Mouse (Mus musculus) kidney, embryonic 15.5 days (tissue): ENCODE measurements around the gene Srd5a1. TPM values are rescaled to one million over a fixed set of nuclear protein-coding genes. Genes with fewer than 3 reads are reported as not detected.
"Not testable (repeated sequence)": the region's sequence is repeated elsewhere in the genome, so short reads cannot be mapped to it uniquely, and the experiment has no call there.

Experiments used
- ATAC-seq: fragments of 200-750 bp; cut with Nextera tagmentation; replicated peaks from 2 replicates; pipeline ENCODE4 v1.8.0; 2017; ENCODE audit warnings: moderate TSS enrichment; ENCODE audit not compliant: low FRiP score
- H3K27ac ChIP-seq: fragments of 300-500 bp; sonication (generic); 2 replicates; pipeline ENCODE4 v1.5.1; 2015; ENCODE audit warnings: mild to moderate bottlenecking, inconsistent platforms
- H3K27me3 ChIP-seq: fragments of 300-500 bp; sonication (generic); 2 replicates; pipeline ENCODE4 v1.6.1; 2015; ENCODE audit warnings: inconsistent platforms
- H3K36me3 ChIP-seq: fragments of 300-500 bp; sonication (generic); 2 replicates; pipeline ENCODE4 v1.6.1; 2015; ENCODE audit warnings: inconsistent platforms
- H3K4me1 ChIP-seq: fragments of 300-500 bp; sonication (generic); 2 replicates; pipeline ENCODE4 v1.6.1; 2015; ENCODE audit warnings: inconsistent platforms
- H3K4me2 ChIP-seq: fragments of 300-500 bp; sonication (generic); 2 replicates; pipeline ENCODE4 v1.6.1; 2015; ENCODE audit warnings: moderate library complexity, mild to moderate bottlenecking, inconsistent platforms
- H3K4me3 ChIP-seq: fragments of 300-500 bp; sonication (generic); replicated peaks from 2 replicates; pipeline ENCODE4 v1.5.1; 2015; ENCODE audit warnings: mild to moderate bottlenecking, inconsistent platforms
- H3K9ac ChIP-seq: fragments of 300-500 bp; sonication (generic); 2 replicates; pipeline ENCODE4 v1.6.1; 2015; ENCODE audit warnings: mild to moderate bottlenecking, inconsistent platforms
- H3K9me3 ChIP-seq: fragments of 300-500 bp; sonication (generic); replicated peaks from 2 replicates; pipeline ENCODE4 v1.6.1; 2016; ENCODE audit warnings: inconsistent platforms
- WGBS: fragments of 180-500 bp; shearing (Covaris S2); methylation state at CpG from one replicate; pipeline ENCODE4 v1.1.7; 2015; ENCODE audit warnings: mixed read lengths; 5-methylcytosine and 5-hydroxymethylcytosine counted together
- polyA plus RNA-seq: library from polyadenylated mRNA; unstranded; fragments of >200 nt; fragmentation: Nextera tagmentation; extraction: Ambion mirVana; gene quantifications from 2 replicates; pipeline ENCODE4 v1.2.1, GENCODE M21; 2015

The Srd5a1 gene
- polyA plus RNA-seq, 1 experiment from 2014 or later: 26.5 TPM

- no peak overlapping the region for H3K9ac ChIP-seq
- H3K27ac ChIP-seq: no peak overlapping the region
- H3K27me3 ChIP-seq: no peaks in the 10 kb centered on the region
- 72% methylated on average over 8 of the region's 8 CpGs for WGBS
- no peak overlapping the region for H3K4me3 ChIP-seq
- ATAC-seq: no peak
- H3K36me3 ChIP-seq: no peaks in the 10 kb centered on the region
- no peaks in the 10 kb centered on the region for H3K9me3 ChIP-seq
- no peak overlapping the region for H3K4me2 ChIP-seq
- no peaks in the 10 kb centered on the region; the same call in 1 of the 2 replicates for H3K4me1 ChIP-seq
Observed at GRCm38 (mm10) chr13:69592226-69592625, 19.0 kb downstream of the Srd5a1 start.

- Histone ChIP-seq H3K36me3 (no peaks in the 10 kb centered on the region), H3K9me3 (no peaks in the 10 kb centered on the region), H3K4me2 (no peak overlapping the region), H3K4me3 (no peak overlapping the region), H3K9ac (no peak overlapping the region), H3K27ac (no peak overlapping the region), H3K4me1 (no peaks in the 10 kb centered on the region; the same call in 1 of the 2 replicates), H3K27me3 (no peaks in the 10 kb centered on the region)
- ATAC-seq: no peak
- 93% methylated on average over 5 of the region's 5 CpGs for WGBS
Observed at GRCm38 (mm10) chr13:69591338-69591737, 19.9 kb downstream of the Srd5a1 start.

GRCm38 (mm10) chr13:69588263-69588662 is 23.0 kb downstream of the Srd5a1 start:
- no peak overlapping the region for H3K27ac ChIP-seq
- no peak overlapping the region for H3K4me2 ChIP-seq
- whole genome bisulfite sequencing: 69% methylated on average over 6 of the region's 6 CpGs
- H3K27me3 ChIP-seq: no peaks in the 10 kb centered on the region
- H3K36me3 ChIP-seq: no peaks in the 10 kb centered on the region
- no peak overlapping the region for H3K9ac ChIP-seq
- H3K4me1 ChIP-seq: peaks cover 4% of the 10 kb centered on the region; the same call in 1 of the 2 replicates
- no peaks in the 10 kb centered on the region for H3K9me3 ChIP-seq
- no peak overlapping the region for H3K4me3 ChIP-seq
- ATAC-seq: no peak

GRCm38 (mm10) chr13:69587849-69588248 is 23.4 kb downstream of the Srd5a1 start:
- Histone ChIP-seq H3K4me2 (no peak overlapping the region), H3K4me1 (peaks cover 4% of the 10 kb centered on the region; the same call in 1 of the 2 replicates), H3K27me3 (no peaks in the 10 kb centered on the region), H3K9ac (no peak overlapping the region), H3K4me3 (no peak overlapping the region), H3K36me3 (no peaks in the 10 kb centered on the region), H3K9me3 (no peaks in the 10 kb centered on the region), H3K27ac (no peak overlapping the region)
- 69% methylated on average over 3 of the region's 3 CpGs for WGBS
- ATAC-seq: no peak

GRCm38 (mm10) chr13:69586337-69586736 is 24.9 kb downstream of the Srd5a1 start:
- H3K4me2 ChIP-seq: no peak overlapping the region

GRCm38 (mm10) chr13:69585828-69586227 is 25.4 kb downstream of the Srd5a1 start:
- ATAC-seq: no peak
- H3K27me3 ChIP-seq: no peaks in the 10 kb centered on the region
- H3K4me2 ChIP-seq: no peak overlapping the region
- WGBS: 32% methylated on average over 6 of the region's 6 CpGs
- H3K4me1 ChIP-seq: peaks cover 4% of the 10 kb centered on the region; the same call in 1 of the 2 replicates
- H3K27ac ChIP-seq: no peak overlapping the region
- no peaks in the 10 kb centered on the region for H3K36me3 ChIP-seq
- H3K9ac ChIP-seq: no peak overlapping the region
- no peak overlapping the region for H3K4me3 ChIP-seq
- no peaks in the 10 kb centered on the region for H3K9me3 ChIP-seq

More at GRCm38 (mm10) chr13:69586337-69586736, 24.9 kb downstream of the Srd5a1 start:
- no peak overlapping the region for H3K27ac ChIP-seq
- H3K9ac ChIP-seq: no peak overlapping the region
- 61% methylated on average over 10 of the region's 10 CpGs for WGBS
- no peaks in the 10 kb centered on the region for H3K27me3 ChIP-seq
- no peak overlapping the region for H3K4me3 ChIP-seq
- ATAC-seq: no peak
- no peaks in the 10 kb centered on the region for H3K36me3 ChIP-seq
- peaks cover 4% of the 10 kb centered on the region; the same call in 1 of the 2 replicates for H3K4me1 ChIP-seq
- no peaks in the 10 kb centered on the region for H3K9me3 ChIP-seq

GRCm38 (mm10) chr13:69583591-69583990 is 27.7 kb downstream of the Srd5a1 start:
- no peaks in the 10 kb centered on the region for H3K27me3 ChIP-seq
- no peak overlapping the region for H3K9ac ChIP-seq
- no peak overlapping the region for H3K27ac ChIP-seq
- peaks cover 4% of the 10 kb centered on the region; the same call in 1 of the 2 replicates for H3K4me1 ChIP-seq
- no peaks in the 10 kb centered on the region for H3K36me3 ChIP-seq
- H3K9me3 ChIP-seq: no peaks in the 10 kb centered on the region
- no peak overlapping the region for H3K4me3 ChIP-seq
- WGBS: 91% methylated on average over 6 of the region's 6 CpGs
- H3K4me2 ChIP-seq: no peak overlapping the region
- ATAC-seq: no peak

GRCm38 (mm10) chr13:69582411-69582810 is 28.8 kb downstream of the Srd5a1 start:
- no peak overlapping the region for H3K4me2 ChIP-seq
- H3K4me3 ChIP-seq: no peak overlapping the region
- H3K27me3 ChIP-seq: no peaks in the 10 kb centered on the region
- no peak overlapping the region for H3K9ac ChIP-seq
- 74% methylated on average over 6 of the region's 6 CpGs for WGBS
- H3K4me1 ChIP-seq: peaks cover 4% of the 10 kb centered on the region; the same call in 1 of the 2 replicates
- no peak overlapping the region for H3K27ac ChIP-seq
- ATAC-seq: no peak
- H3K9me3 ChIP-seq: no peaks in the 10 kb centered on the region
- no peaks in the 10 kb centered on the region for H3K36me3 ChIP-seq

GRCm38 (mm10) chr13:69577181-69577834 is 33.9 kb downstream of the Srd5a1 start:
- Histone ChIP-seq H3K4me2 (no peak overlapping the region), H3K9me3 (no peaks in the 10 kb centered on the region), H3K27me3 (no peaks in the 10 kb centered on the region), H3K9ac (no peak overlapping the region), H3K36me3 (no peaks in the 10 kb centered on the region), H3K4me1 (no peaks in the 10 kb centered on the region), H3K4me3 (no peak overlapping the region), H3K27ac (no peak overlapping the region)
- 78% methylated on average over 16 of the region's 16 CpGs for WGBS
- no peak for ATAC-seq

GRCm38 (mm10) chr13:69576676-69577075 is 34.6 kb downstream of the Srd5a1 start:
- H3K27me3 ChIP-seq: no peaks in the 10 kb centered on the region
- H3K4me3 ChIP-seq: no peak overlapping the region
- no peak overlapping the region for H3K27ac ChIP-seq
- WGBS: 63% methylated on average over 11 of the region's 11 CpGs
- H3K4me2 ChIP-seq: no peak overlapping the region
- no peak overlapping the region for H3K9ac ChIP-seq
- H3K9me3 ChIP-seq: no peaks in the 10 kb centered on the region
- no peaks in the 10 kb centered on the region for H3K4me1 ChIP-seq
- ATAC-seq: no peak
- H3K36me3 ChIP-seq: no peaks in the 10 kb centered on the region

- Histone ChIP-seq H3K27me3 (no peaks in the 10 kb centered on the region), H3K4me1 (no peaks in the 10 kb centered on the region), H3K9me3 (no peaks in the 10 kb centered on the region), H3K9ac (no peak overlapping the region), H3K4me3 (no peak overlapping the region), H3K36me3 (no peaks in the 10 kb centered on the region), H3K27ac (no peak overlapping the region), H3K4me2 (no peak overlapping the region)
- WGBS: 92% methylated on average over 3 of the region's 3 CpGs
- ATAC-seq: no peak
Observed at GRCm38 (mm10) chr13:69572594-69572993, 38.6 kb downstream of the Srd5a1 start.

GRCm38 (mm10) chr13:69569201-69569600 is 42.0 kb downstream of the Srd5a1 start:
- no peaks in the 10 kb centered on the region for H3K27me3 ChIP-seq
- no peak overlapping the region for H3K27ac ChIP-seq
- H3K9ac ChIP-seq: no peak overlapping the region
- no peak overlapping the region for H3K4me2 ChIP-seq
- WGBS: 83% methylated on average over 9 of the region's 9 CpGs
- no peaks in the 10 kb centered on the region for H3K4me1 ChIP-seq
- H3K36me3 ChIP-seq: no peaks in the 10 kb centered on the region
- no peak overlapping the region for H3K4me3 ChIP-seq
- H3K9me3 ChIP-seq: no peaks in the 10 kb centered on the region
- ATAC-seq: no peak

GRCm38 (mm10) chr13:69565401-69565800 is 45.8 kb downstream of the Srd5a1 start:
- not testable (repeated sequence) for H3K9ac ChIP-seq, H3K27ac ChIP-seq, H3K4me3 ChIP-seq, ATAC-seq, H3K9me3 ChIP-seq, H3K27me3 ChIP-seq, H3K36me3 ChIP-seq, H3K4me2 ChIP-seq
- peaks cover 15% of the 10 kb centered on the region for H3K4me1 ChIP-seq
- WGBS: 94% methylated on average over 4 of the region's 4 CpGs
